Mouse (Mus musculus) hindbrain, embryonic 12.5 days (tissue): ENCODE data around the gene Map7d1. TPM values are rescaled to one million over a fixed set of nuclear protein-coding genes. Genes with fewer than 3 reads are reported as not detected.

Experiments
- ATAC-seq: fragments of 200-750 bp; cut with Nextera tagmentation; 2 replicates; pipeline ENCODE4 v1.8.0; 2017; ENCODE audit warnings: moderate TSS enrichment; ENCODE audit not compliant: low FRiP score
- H3K27ac ChIP-seq: fragments of 300-500 bp; sonication (generic); 2 replicates; pipeline ENCODE4 v1.5.1; 2016; ENCODE audit warnings: mild to moderate bottlenecking
- H3K27me3 ChIP-seq: fragments of 300-500 bp; sonication (generic); 2 replicates; pipeline ENCODE4 v1.6.1; 2016; ENCODE audit warnings: mild to moderate bottlenecking
- H3K36me3 ChIP-seq: fragments of 300-500 bp; sonication (generic); 2 replicates; pipeline ENCODE4 v1.6.1; 2016; ENCODE audit warnings: mild to moderate bottlenecking
- H3K4me1 ChIP-seq: fragments of 300-500 bp; sonication (generic); 2 replicates; pipeline ENCODE4 v1.6.1; 2016
- H3K4me2 ChIP-seq: fragments of 300-500 bp; sonication (generic); replicated peaks from 2 replicates; pipeline ENCODE4 v1.6.1; 2016; ENCODE audit warnings: mild to moderate bottlenecking
- H3K4me3 ChIP-seq: fragments of 300-500 bp; sonication (generic); 2 replicates; pipeline ENCODE4 v1.5.1; 2016; ENCODE audit warnings: mild to moderate bottlenecking
- H3K9ac ChIP-seq: fragments of 300-500 bp; sonication (generic); 2 replicates; pipeline ENCODE4 v1.6.1; 2016; ENCODE audit warnings: mild to moderate bottlenecking, moderate library complexity
- H3K9me3 ChIP-seq: fragments of 300-500 bp; sonication (generic); replicated peaks from 2 replicates; pipeline ENCODE4 v1.6.1; 2016; ENCODE audit warnings: mild to moderate bottlenecking
- WGBS: fragments of 180-500 bp; shearing (Covaris S2); methylation state at CpG from one replicate; pipeline ENCODE4 v1.1.7; 2016; 5-methylcytosine and 5-hydroxymethylcytosine counted together
- polyA plus RNA-seq: library from polyadenylated mRNA; unstranded; fragments of >200 nt; fragmentation: Nextera tagmentation; extraction: Ambion mirVana; gene quantifications from 2 replicates; pipeline ENCODE4 v1.2.1, GENCODE M21; 2016

Gene Map7d1
- polyA plus RNA-seq, 1 experiment from 2014 or later = 143 TPM

GRCm38 (mm10) chr4:126204661-126205230 is 51.4 kb downstream of the Map7d1 start:
- H3K36me3 ChIP-seq = no peaks in the 10 kb centered on the region
- no peak overlapping the region for H3K27ac ChIP-seq
- 87% methylated on average over 12 of the region's 12 CpGs for WGBS
- H3K4me2 ChIP-seq = no peak overlapping the region
- H3K4me1 ChIP-seq = peaks cover 22% of the 10 kb centered on the region
- H3K9ac ChIP-seq = no peak overlapping the region
- no peak overlapping the region for H3K4me3 ChIP-seq
- ATAC-seq = no peak
- H3K9me3 ChIP-seq = no peaks in the 10 kb centered on the region
- no peaks in the 10 kb centered on the region for H3K27me3 ChIP-seq

GRCm38 (mm10) chr4:126204016-126204415 is 52.1 kb downstream of the Map7d1 start:
- Histone ChIP-seq H3K4me2 (no peak overlapping the region), H3K36me3 (no peaks in the 10 kb centered on the region), H3K27ac (0 out of 2 replicates have a peak overlapping the region, but pooled peaks have one; percentile 94), H3K9me3 (no peaks in the 10 kb centered on the region), H3K4me3 (no peak overlapping the region), H3K27me3 (no peaks in the 10 kb centered on the region), H3K9ac (no peak overlapping the region), H3K4me1 (peaks cover 24% of the 10 kb centered on the region)
- WGBS = 86% methylated on average over 8 of the region's 8 CpGs
- no peak for ATAC-seq

GRCm38 (mm10) chr4:126203336-126203895 is 52.7 kb downstream of the Map7d1 start:
- 79% methylated on average over 10 of the region's 10 CpGs for WGBS
- Histone ChIP-seq H3K4me1 (peaks cover 24% of the 10 kb centered on the region), H3K9ac (peak overlapping the region; percentile 55), H3K9me3 (no peaks in the 10 kb centered on the region), H3K4me2 (peak overlapping the region; percentile 72), H3K36me3 (no peaks in the 10 kb centered on the region), H3K27me3 (no peaks in the 10 kb centered on the region), H3K27ac (peak overlapping the region; percentile 94), H3K4me3 (peak overlapping the region; percentile 71)
- ATAC-seq = no peak

GRCm38 (mm10) chr4:126202303-126203181 is 53.6 kb downstream of the Map7d1 start, which contains the start of gene Thrap3:
TSS of gene Thrap3 (minus strand) at chr4:126202760.
- peak within 1 kb of the TSS; percentile 94 for H3K27ac ChIP-seq
- H3K4me1 ChIP-seq = peaks cover 24% of the 10 kb centered on the region
- no peaks in the 10 kb centered on the region for H3K27me3 ChIP-seq
- no peaks in the 10 kb centered on the region for H3K9me3 ChIP-seq
- ATAC-seq = peak; percentile 99
- 1% methylated on average over 68 of the region's 75 CpGs for WGBS
- H3K36me3 ChIP-seq = no peaks in the 10 kb centered on the region
- peak within 1 kb of the TSS; percentile 72 for H3K4me2 ChIP-seq
- peak within 1 kb of the TSS; percentile 85 for H3K9ac ChIP-seq
- peak within 1 kb of the TSS; percentile 71 for H3K4me3 ChIP-seq

GRCm38 (mm10) chr4:126201514-126202302 is 54.4 kb downstream of the Map7d1 start:
- Histone ChIP-seq H3K4me2 (peak overlapping the region; percentile 72), H3K27me3 (no peaks in the 10 kb centered on the region), H3K9ac (peak overlapping the region; percentile 85), H3K4me3 (peak overlapping the region; percentile 71), H3K9me3 (no peaks in the 10 kb centered on the region), H3K36me3 (no peaks in the 10 kb centered on the region), H3K27ac (peak overlapping the region; percentile 94), H3K4me1 (peaks cover 24% of the 10 kb centered on the region)
- no peak for ATAC-seq
- 2% methylated on average over 28 of the region's 28 CpGs for WGBS

GRCm38 (mm10) chr4:126200656-126201055 is 55.5 kb downstream of the Map7d1 start:
- H3K27me3 ChIP-seq = no peaks in the 10 kb centered on the region
- H3K9me3 ChIP-seq = no peaks in the 10 kb centered on the region
- H3K4me2 ChIP-seq = peak overlapping the region; percentile 72
- peaks cover 24% of the 10 kb centered on the region for H3K4me1 ChIP-seq
- H3K27ac ChIP-seq = no peak overlapping the region
- H3K9ac ChIP-seq = peak overlapping the region; percentile 85
- H3K36me3 ChIP-seq = no peaks in the 10 kb centered on the region
- no peak for ATAC-seq
- WGBS = 81% methylated on average over 2 of the region's 2 CpGs
- H3K4me3 ChIP-seq = peak overlapping the region; percentile 71

GRCm38 (mm10) chr4:126200036-126200435 is 56.1 kb downstream of the Map7d1 start:
- 83% methylated on average over 1 of the region's 1 CpGs for WGBS
- peaks cover 24% of the 10 kb centered on the region for H3K4me1 ChIP-seq
- H3K27ac ChIP-seq = no peak overlapping the region
- H3K36me3 ChIP-seq = no peaks in the 10 kb centered on the region
- H3K9me3 ChIP-seq = no peaks in the 10 kb centered on the region
- H3K4me3 ChIP-seq = 0 out of 2 replicates have a peak overlapping the region, but pooled peaks have one; percentile 71
- H3K27me3 ChIP-seq = no peaks in the 10 kb centered on the region
- ATAC-seq = no peak
- no peak overlapping the region for H3K9ac ChIP-seq
- H3K4me2 ChIP-seq = peak overlapping the region; percentile 72

GRCm38 (mm10) chr4:126199556-126199955 is 56.6 kb downstream of the Map7d1 start:
- peaks cover 3% of the 10 kb centered on the region; the same call in 1 of the 2 replicates for H3K36me3 ChIP-seq
- peak overlapping the region; percentile 72; the same call in 1 of the 2 replicates for H3K4me2 ChIP-seq
- WGBS = 85% methylated on average over 6 of the region's 6 CpGs
- ATAC-seq = no peak
- no peak overlapping the region for H3K9ac ChIP-seq
- H3K9me3 ChIP-seq = no peaks in the 10 kb centered on the region
- H3K27me3 ChIP-seq = no peaks in the 10 kb centered on the region
- no peak overlapping the region for H3K4me3 ChIP-seq
- peaks cover 24% of the 10 kb centered on the region for H3K4me1 ChIP-seq
- H3K27ac ChIP-seq = no peak overlapping the region

- no peaks in the 10 kb centered on the region for H3K27me3 ChIP-seq
- no peak overlapping the region for H3K4me3 ChIP-seq
- 81% methylated on average over 3 of the region's 3 CpGs for WGBS
- no peak for ATAC-seq
- no peak overlapping the region for H3K4me2 ChIP-seq
- no peak overlapping the region for H3K9ac ChIP-seq
- H3K36me3 ChIP-seq = peaks cover 22% of the 10 kb centered on the region
- H3K4me1 ChIP-seq = peaks cover 19% of the 10 kb centered on the region
- H3K27ac ChIP-seq = no peak overlapping the region
- H3K9me3 ChIP-seq = no peaks in the 10 kb centered on the region
Observed at GRCm38 (mm10) chr4:126197485-126197884, 58.7 kb downstream of the Map7d1 start.

- H3K27me3 ChIP-seq = no peaks in the 10 kb centered on the region
- H3K4me1 ChIP-seq = peaks cover 4% of the 10 kb centered on the region
- H3K36me3 ChIP-seq = peaks cover 30% of the 10 kb centered on the region
- H3K4me2 ChIP-seq = no peak overlapping the region
- no peak overlapping the region for H3K9ac ChIP-seq
- H3K27ac ChIP-seq = no peak overlapping the region
- no peak overlapping the region for H3K4me3 ChIP-seq
- ATAC-seq = no peak
- 94% methylated on average over 4 of the region's 4 CpGs for WGBS
- H3K9me3 ChIP-seq = no peaks in the 10 kb centered on the region
Observed at GRCm38 (mm10) chr4:126194916-126195315, 61.2 kb downstream of the Map7d1 start.

GRCm38 (mm10) chr4:126194216-126194615 is 61.9 kb downstream of the Map7d1 start:
- no peak for ATAC-seq
- Histone ChIP-seq H3K36me3 (peaks cover 30% of the 10 kb centered on the region), H3K4me3 (no peak overlapping the region), H3K9me3 (no peaks in the 10 kb centered on the region), H3K27me3 (no peaks in the 10 kb centered on the region), H3K4me1 (no peaks in the 10 kb centered on the region), H3K4me2 (no peak overlapping the region), H3K27ac (no peak overlapping the region), H3K9ac (no peak overlapping the region)

- Histone ChIP-seq H3K4me1 (no peaks in the 10 kb centered on the region), H3K36me3 (peaks cover 34% of the 10 kb centered on the region), H3K4me2 (no peak overlapping the region), H3K9me3 (no peaks in the 10 kb centered on the region), H3K27ac (no peak overlapping the region), H3K9ac (no peak overlapping the region), H3K4me3 (no peak overlapping the region), H3K27me3 (no peaks in the 10 kb centered on the region)
- no peak for ATAC-seq
- WGBS = 91% methylated on average over 2 of the region's 2 CpGs
Observed at GRCm38 (mm10) chr4:126190636-126191035, 65.5 kb downstream of the Map7d1 start.
